Mouse (Mus musculus) erythroblast, embryonic 14.5 days (primary cell): ENCODE results near the gene Dbn1.

Experiments used
- GATA1 ChIP-seq: IDR thresholded peaks from 2 replicates; pipeline ENCODE4 v1.6.1; 2012; ENCODE audit warnings: low read length, inconsistent platforms, mixed read lengths
- TAL1 ChIP-seq: IDR thresholded peaks from 3 replicates; pipeline ENCODE4 v1.6.1; 2012; ENCODE audit warnings: low read length, inconsistent platforms, mixed read lengths

GRCm38 (mm10) chr13:55527212-55527611 is 39.3 kb upstream of the Dbn1 start:
- TF ChIP-seq GATA1 (no peak), TAL1 (no peak)
